Mouse (Mus musculus): Measurements from ENCODE around the gene Gm20696. TPM values are rescaled to one million over a fixed set of nuclear protein-coding genes. Genes with fewer than 3 reads are reported as not detected.

Gm20696 gene
- polyA plus RNA-seq, 1 experiment = not detected

DNA sequence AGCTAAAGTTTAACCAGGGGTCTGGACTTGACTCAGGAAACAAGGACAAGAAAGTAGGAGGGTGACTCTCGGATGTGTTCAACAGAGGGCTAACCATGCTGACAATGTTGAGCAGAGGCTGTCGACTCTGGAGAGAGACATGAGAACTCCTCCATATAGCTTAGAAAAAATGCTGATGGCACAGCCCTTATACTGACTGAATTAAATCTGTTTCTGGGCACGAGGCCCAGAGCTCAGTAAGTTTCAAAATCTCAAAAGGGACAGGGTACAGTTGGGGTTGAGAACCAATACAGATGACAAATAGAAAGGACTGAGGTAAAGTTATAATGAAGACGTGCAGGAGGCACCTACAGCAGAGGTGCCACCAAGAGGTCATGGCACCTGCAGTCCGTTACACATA lies 386.0 kb downstream of the Gm20696 start:
- no peaks in the 10 kb centered on the region for H3K9me3 ChIP-seq (ENCODE audit: control insufficient read depth, low read length)
- H3K27me3 ChIP-seq (ENCODE audit: control insufficient read depth) = no peaks in the 10 kb centered on the region
- no peak for TF ChIP-seq TAL1 (IDR thresholded peaks at IDR 0.05; ENCODE audit: low read length)
- no peak for TF ChIP-seq GATA1 (IDR thresholded peaks at IDR 0.05; ENCODE audit: low read length)
- no peak overlapping the region for H3K4me3 ChIP-seq (replicated peaks)
- no peaks in the 10 kb centered on the region for H3K36me3 ChIP-seq (ENCODE audit: control insufficient read depth)
- H3K4me1 ChIP-seq (ENCODE audit: control insufficient read depth) = peaks cover 3% of the 10 kb centered on the region

- H3K4me3 ChIP-seq (replicated peaks) = no peak overlapping the region
- TF ChIP-seq GATA1 (IDR thresholded peaks at IDR 0.05; ENCODE audit: low read length) (no peak), TAL1 (IDR thresholded peaks at IDR 0.05; ENCODE audit: low read length) (no peak)
- no peaks in the 10 kb centered on the region for H3K36me3 ChIP-seq (ENCODE audit: control insufficient read depth)
- H3K27me3 ChIP-seq (ENCODE audit: control insufficient read depth) = no peaks in the 10 kb centered on the region
- H3K4me1 ChIP-seq (ENCODE audit: control insufficient read depth) = no peaks in the 10 kb centered on the region
- H3K9me3 ChIP-seq (ENCODE audit: control insufficient read depth, low read length) = no peaks in the 10 kb centered on the region
Observed at GRCm38 (mm10) chr6:99277251-99277650, 389.3 kb downstream of the Gm20696 start.

DNA sequence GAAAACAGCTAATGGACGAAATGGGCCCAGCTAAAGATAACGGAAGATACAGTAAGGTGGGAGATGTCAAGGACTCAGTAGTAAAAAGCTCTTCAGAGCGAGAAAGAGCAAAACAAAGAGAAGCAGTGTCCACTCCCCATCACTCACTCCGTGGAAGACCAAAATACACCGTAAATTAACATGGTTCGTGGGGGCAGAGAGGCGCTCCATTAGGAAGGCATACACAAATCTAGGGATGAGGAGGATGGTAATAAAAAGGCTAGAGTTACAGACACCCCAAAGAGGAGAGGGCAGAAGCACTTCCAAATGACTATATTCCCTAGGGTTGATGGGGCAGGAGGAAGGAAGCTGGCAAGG lies 390.3 kb downstream of the Gm20696 start:
- Histone ChIP-seq H3K36me3 (ENCODE audit: control insufficient read depth) (no peaks in the 10 kb centered on the region), H3K27me3 (ENCODE audit: control insufficient read depth) (no peaks in the 10 kb centered on the region), H3K4me3 (replicated peaks) (no peak overlapping the region), H3K9me3 (ENCODE audit: control insufficient read depth, low read length) (no peaks in the 10 kb centered on the region), H3K4me1 (ENCODE audit: control insufficient read depth) (no peaks in the 10 kb centered on the region)
- TF ChIP-seq TAL1 (IDR thresholded peaks at IDR 0.05; ENCODE audit: low read length) = no peak
- no peak for TF ChIP-seq GATA1 (IDR thresholded peaks at IDR 0.05; ENCODE audit: low read length)

DNA sequence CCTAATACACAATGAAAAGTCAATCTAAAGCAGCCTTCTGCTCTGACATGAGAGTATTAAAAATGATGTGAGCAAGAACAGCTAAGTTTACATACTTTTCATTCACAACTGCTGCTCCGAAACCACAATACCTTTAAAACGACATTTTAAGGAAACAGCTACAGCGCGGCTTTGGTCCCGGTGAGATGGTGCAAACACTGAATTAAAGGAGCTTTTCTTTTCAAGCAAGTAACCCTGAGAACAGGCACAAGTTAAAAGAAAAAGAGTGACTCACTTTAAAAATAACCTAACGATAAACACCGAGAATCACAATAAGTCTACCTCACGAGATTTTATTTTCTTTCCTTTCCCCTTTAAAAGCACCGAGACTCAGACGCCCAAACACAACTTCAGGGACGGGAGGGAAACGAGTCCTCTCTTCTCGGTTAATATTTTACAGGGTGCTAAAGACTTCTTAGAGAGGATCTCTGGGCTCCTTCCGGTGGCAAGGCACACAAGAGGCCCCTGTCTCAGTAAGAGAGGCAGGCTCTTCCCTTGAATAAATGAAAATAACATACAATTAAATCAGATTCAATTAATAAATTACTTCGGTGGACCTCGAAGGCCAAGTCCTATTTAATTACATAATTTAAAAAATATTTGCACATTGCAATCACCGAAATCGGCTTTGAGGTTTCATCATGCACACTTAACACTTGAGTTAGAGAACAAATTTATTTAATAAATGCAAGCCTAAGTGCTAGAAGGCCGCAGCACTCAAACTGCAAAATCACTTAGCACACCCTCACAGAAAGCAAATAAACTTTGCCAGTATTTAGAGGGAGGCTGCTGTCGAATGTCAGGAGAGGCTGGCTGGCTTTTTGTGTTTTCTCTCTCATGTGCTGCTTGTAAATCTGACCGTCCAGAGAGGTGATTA lies 391.0 kb downstream of the Gm20696 start:
- Histone ChIP-seq H3K4me3 (replicated peaks) (no peak overlapping the region), H3K36me3 (ENCODE audit: control insufficient read depth) (no peaks in the 10 kb centered on the region), H3K27me3 (ENCODE audit: control insufficient read depth) (no peaks in the 10 kb centered on the region), H3K9me3 (ENCODE audit: control insufficient read depth, low read length) (no peaks in the 10 kb centered on the region), H3K4me1 (ENCODE audit: control insufficient read depth) (no peaks in the 10 kb centered on the region)
- TF ChIP-seq GATA1 (IDR thresholded peaks at IDR 0.05; ENCODE audit: low read length) = no peak
- no peak for TF ChIP-seq TAL1 (IDR thresholded peaks at IDR 0.05; ENCODE audit: low read length)

- Histone ChIP-seq H3K36me3 (ENCODE audit: control insufficient read depth) (no peaks in the 10 kb centered on the region), H3K4me1 (ENCODE audit: control insufficient read depth) (no peaks in the 10 kb centered on the region), H3K27me3 (ENCODE audit: control insufficient read depth) (no peaks in the 10 kb centered on the region), H3K9me3 (ENCODE audit: control insufficient read depth, low read length) (no peaks in the 10 kb centered on the region), H3K4me3 (replicated peaks) (no peak overlapping the region)
- no peak for TF ChIP-seq TAL1 (IDR thresholded peaks at IDR 0.05; ENCODE audit: low read length)
- no peak for TF ChIP-seq GATA1 (IDR thresholded peaks at IDR 0.05; ENCODE audit: low read length)
Observed at GRCm38 (mm10) chr6:99274667-99275066, 391.9 kb downstream of the Gm20696 start.

GRCm38 (mm10) chr6:99274222-99274621 lies 392.4 kb downstream of the Gm20696 start:
- H3K36me3 ChIP-seq (ENCODE audit: control insufficient read depth) = no peaks in the 10 kb centered on the region
- H3K9me3 ChIP-seq (ENCODE audit: control insufficient read depth, low read length) = no peaks in the 10 kb centered on the region
- TF ChIP-seq GATA1 (IDR thresholded peaks at IDR 0.05; ENCODE audit: low read length) (no peak), TAL1 (IDR thresholded peaks at IDR 0.05; ENCODE audit: low read length) (no peak)
- H3K4me3 ChIP-seq (replicated peaks) = no peak overlapping the region
- H3K27me3 ChIP-seq (ENCODE audit: control insufficient read depth) = no peaks in the 10 kb centered on the region
- H3K4me1 ChIP-seq (ENCODE audit: control insufficient read depth) = no peaks in the 10 kb centered on the region

DNA sequence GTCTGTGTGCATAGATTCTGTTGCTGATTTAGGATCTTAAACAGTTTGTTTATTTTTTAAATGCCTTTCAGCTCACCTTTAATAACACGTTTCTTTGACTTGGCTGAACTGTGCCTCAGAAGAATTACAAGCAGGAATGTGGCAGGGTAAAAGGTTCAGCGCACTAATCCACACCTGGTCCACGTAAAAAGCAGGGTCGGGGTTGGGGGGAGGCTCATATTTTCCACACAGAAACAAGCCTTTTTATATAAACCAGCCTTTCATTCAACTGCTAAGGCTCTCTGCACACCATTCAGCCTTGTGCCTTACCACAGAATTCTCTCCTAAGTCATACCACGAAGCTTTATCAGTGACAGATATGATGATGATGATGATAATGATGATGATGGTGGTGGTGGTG lies 393.4 kb downstream of the Gm20696 start:
- H3K9me3 ChIP-seq (ENCODE audit: control insufficient read depth, low read length) = no peaks in the 10 kb centered on the region
- H3K4me3 ChIP-seq (replicated peaks) = no peak overlapping the region
- H3K4me1 ChIP-seq (ENCODE audit: control insufficient read depth) = no peaks in the 10 kb centered on the region
- no peaks in the 10 kb centered on the region for H3K36me3 ChIP-seq (ENCODE audit: control insufficient read depth)
- H3K27me3 ChIP-seq (ENCODE audit: control insufficient read depth) = no peaks in the 10 kb centered on the region
- no peak for TF ChIP-seq TAL1 (IDR thresholded peaks at IDR 0.05; ENCODE audit: low read length)
- TF ChIP-seq GATA1 (IDR thresholded peaks at IDR 0.05; ENCODE audit: low read length) = no peak

DNA sequence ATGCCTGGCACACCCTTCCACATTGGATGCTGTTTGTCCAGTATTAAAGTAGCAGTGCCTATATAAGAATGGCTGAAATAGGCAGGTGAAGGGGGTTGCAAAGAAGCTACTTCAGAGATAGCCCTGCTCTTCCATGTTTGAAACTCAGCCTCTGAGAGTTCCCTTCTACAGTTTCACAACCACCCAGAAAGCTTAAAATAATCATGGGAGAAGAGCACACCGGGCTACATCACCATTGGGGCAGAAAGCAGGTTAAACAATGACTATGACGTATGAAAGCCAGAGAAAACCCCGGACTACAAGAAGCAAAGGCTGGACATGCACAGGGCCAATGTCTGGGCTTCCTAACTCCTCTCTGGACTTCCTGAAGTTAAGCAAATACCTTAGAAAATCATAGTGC lies 394.4 kb downstream of the Gm20696 start:
- H3K4me1 ChIP-seq (ENCODE audit: control insufficient read depth) = no peaks in the 10 kb centered on the region
- no peak overlapping the region for H3K4me3 ChIP-seq (replicated peaks)
- TF ChIP-seq TAL1 (IDR thresholded peaks at IDR 0.05; ENCODE audit: low read length) = no peak
- TF ChIP-seq GATA1 (IDR thresholded peaks at IDR 0.05; ENCODE audit: low read length) = no peak
- H3K36me3 ChIP-seq (ENCODE audit: control insufficient read depth) = no peaks in the 10 kb centered on the region
- H3K9me3 ChIP-seq (ENCODE audit: control insufficient read depth, low read length) = no peaks in the 10 kb centered on the region
- H3K27me3 ChIP-seq (ENCODE audit: control insufficient read depth) = no peaks in the 10 kb centered on the region

- no peak for TF ChIP-seq TAL1 (IDR thresholded peaks at IDR 0.05; ENCODE audit: low read length)
- TF ChIP-seq GATA1 (IDR thresholded peaks at IDR 0.05; ENCODE audit: low read length) = no peak
- Histone ChIP-seq H3K27me3 (ENCODE audit: control insufficient read depth) (no peaks in the 10 kb centered on the region), H3K36me3 (ENCODE audit: control insufficient read depth) (no peaks in the 10 kb centered on the region), H3K4me1 (ENCODE audit: control insufficient read depth) (no peaks in the 10 kb centered on the region), H3K9me3 (ENCODE audit: control insufficient read depth, low read length) (no peaks in the 10 kb centered on the region), H3K4me3 (replicated peaks) (no peak overlapping the region)
Observed at GRCm38 (mm10) chr6:99271741-99272140, 394.9 kb downstream of the Gm20696 start.
